10 mouse cellular contexts compared by ENCODE assay signal in genomic region chr4:43927826-43928225, GRCm38 (mm10). TPM values are rescaled to one million over a fixed set of nuclear protein-coding genes. Genes with fewer than 3 reads are reported as not detected.
DNase-seq lines count a peak whose midpoint lies in the region; ATAC-seq and TF ChIP-seq lines count a peak whose summit lies in the region.
"Had no signal": no experiment of that assay in that cellular context is flagged by ENCODE, and none has a peak within 500 bp of the region (broad histone marks: within the 10 kb centered on the region; RNA-seq: fewer than 3 reads in every experiment).

No protein-coding gene starts in this region.

- WGBS in lung, adult 2 months = 95% methylated on average over 3 of the region's 3 CpGs
- 92% methylated on average over 3 of the region's 3 CpGs for WGBS in stomach, postnatal 0 days

- peak; percentile 47 for ATAC-seq in granulocyte monocyte progenitor cell, adult 5-6 weeks (replicated peaks; ENCODE audit: poor library complexity, severe bottlenecking)
- ATAC-seq in stomach, postnatal 0 days (ENCODE audit: low FRiP score, low TSS enrichment) = no peak

- H3K27ac ChIP-seq in stomach, postnatal 0 days (replicated peaks) = no peak overlapping the region
- H3K27ac ChIP-seq: macrophage had no signal

- DNase-seq in adrenal gland, postnatal 36 days = peak; percentile 20 to 35
- DNase-seq in adrenal gland, adult 18-20 months (ENCODE audit: low spot score in 2 of 2) = no peak
- no peak for DNase-seq in lung, adult 2 months
- DNase-seq in lung, postnatal 25 days (ENCODE audit: low spot score) = no peak
- peak; percentile 47 for DNase-seq in stomach, postnatal 0 days (ENCODE audit: low spot score)
- DNase-seq in urinary bladder, adult 2 months (ENCODE audit: low spot score) = no peak
- DNase-seq in left cerebral cortex, adult 8-10 months (ENCODE audit: low spot score in 2 of 2) = no peak

- H3K4me2 ChIP-seq in stomach, postnatal 0 days (replicated peaks; ENCODE audit: low read depth) = no peak overlapping the region

- no peak for TF ChIP-seq POLR2A in lung, adult 2 months (IDR thresholded peaks at IDR 0.05; ENCODE audit: borderline replicate concordance, extremely low read depth, low read depth, low read length)

- TF ChIP-seq EP300 in stomach, postnatal 0 days (optimal IDR thresholded peaks at IDR 0.05) = no peak

- peaks cover 4% of the 10 kb centered on the region; the same call in 1 of the 2 replicates for H3K36me3 ChIP-seq in stomach, postnatal 0 days (ENCODE audit: control insufficient read depth, insufficient read depth, low read length)

- no peak overlapping the region for H3K9ac ChIP-seq in stomach, postnatal 0 days (ENCODE audit: low read length)

- TF ChIP-seq CTCF in lung, adult 2 months (IDR thresholded peaks at IDR 0.05; ENCODE audit: insufficient read depth, low read length) = 0 out of 2 replicates have a peak, but pooled peaks have one; percentile 9
- peak; percentile 68 for TF ChIP-seq CTCF in stomach, postnatal 0 days (IDR thresholded peaks at IDR 0.05; ENCODE audit: low read depth)

- no peaks in the 10 kb centered on the region for H3K9me3 ChIP-seq in stomach, postnatal 0 days (ENCODE audit: control insufficient read depth, low read length)

- no peak overlapping the region for H3K4me3 ChIP-seq in lung, adult 2 months (replicated peaks; ENCODE audit: extremely low read depth, low read depth, low read length)
- H3K4me3 ChIP-seq in stomach, postnatal 0 days (ENCODE audit: low read depth, low read length) = no peak overlapping the region

- no peaks in the 10 kb centered on the region for H3K27me3 ChIP-seq in stomach, postnatal 0 days (ENCODE audit: control insufficient read depth, insufficient read depth, low read length)

- H3K4me1 ChIP-seq in lung, adult 2 months (ENCODE audit: control insufficient read depth, insufficient read depth, low read length) = no peaks in the 10 kb centered on the region
- no peaks in the 10 kb centered on the region for H3K4me1 ChIP-seq in stomach, postnatal 0 days (replicated peaks; ENCODE audit: control insufficient read depth, insufficient read depth)

RNA-seq across cellular contexts. Expression of gene Glipr2, which starts 29.4 kb away (rescaled TPM):
- 1 to 10 TPM; 3.7 to 5.3 TPM for total RNA-seq in adrenal gland, postnatal 36 days (2021)
- total RNA-seq in adrenal gland, adult 18-20 months (2021) = 1 to 10 TPM; 3.5 to 6.4 TPM
- 14.3 and 18.1 TPM in 2 replicates for polyA plus RNA-seq in lung, adult 2 months (2012; rRNA removed)
- 8.2 and 12.7 TPM in 2 replicates for total RNA-seq in granulocyte monocyte progenitor cell, adult 5-6 weeks (2014; fragmentation: Nextera tagmentation)
- 16.4 and 20.8 TPM in 2 replicates for total RNA-seq in granulocyte monocyte progenitor cell, adult 5-6 weeks (2017)
- 43.4 and 46.4 TPM in 2 replicates for polyA plus RNA-seq in stomach, postnatal 0 days (2015; fragmentation: Nextera tagmentation; extraction: Ambion mirVana)
- 24.2 and 24.7 TPM in 2 replicates for polyA plus RNA-seq in urinary bladder, adult 2 months (2012; rRNA removed)
- total RNA-seq in left cerebral cortex, adult 8-10 months (2022) = 1 to 10 TPM; 3.0 to 4.9 (median 3.3) TPM

RNA-seq across cellular contexts. Expression of gene Reck, which starts 52.5 kb away (rescaled TPM):
- 10 to 100 TPM; 20.6 to 22.0 TPM for total RNA-seq in adrenal gland, postnatal 36 days (2021)
- 10 to 100 TPM; 17.4 to 22.0 TPM for total RNA-seq in adrenal gland, adult 18-20 months (2021)
- polyA plus RNA-seq in lung, adult 2 months (2012; rRNA removed) = 39.4 and 43.8 TPM in 2 replicates
- total RNA-seq in granulocyte monocyte progenitor cell, adult 5-6 weeks (2014; fragmentation: Nextera tagmentation) = 1.3 and 5.5 TPM in 2 replicates
- 0.22 and 1.4 TPM in 2 replicates for total RNA-seq in granulocyte monocyte progenitor cell, adult 5-6 weeks (2017)
- 10.2 and 11.3 TPM in 2 replicates for polyA plus RNA-seq in stomach, postnatal 0 days (2015; fragmentation: Nextera tagmentation; extraction: Ambion mirVana)
- polyA plus RNA-seq in urinary bladder, adult 2 months (2012; rRNA removed) = 25.8 and 26.0 TPM in 2 replicates
- total RNA-seq in left cerebral cortex, adult 8-10 months (2022) = 1 to 10 TPM; 8.1 to 8.8 (median 8.3) TPM

RNA-seq across cellular contexts. Expression of gene Ccin, which starts 55.5 kb away (rescaled TPM):
- total RNA-seq in adrenal gland, postnatal 36 days (2021) = not detected
- total RNA-seq in adrenal gland, adult 18-20 months (2021) = not detected
- polyA plus RNA-seq in lung, adult 2 months (2012; rRNA removed) = 0.07 and 0.14 TPM in 2 replicates
- not detected in 2 replicates for total RNA-seq in granulocyte monocyte progenitor cell, adult 5-6 weeks (2014; fragmentation: Nextera tagmentation)
- total RNA-seq in granulocyte monocyte progenitor cell, adult 5-6 weeks (2017) = 0.09 TPM in 1 of 2 replicates, not detected in the other
- not detected in 2 replicates for polyA plus RNA-seq in stomach, postnatal 0 days (2015; fragmentation: Nextera tagmentation; extraction: Ambion mirVana)
- polyA plus RNA-seq in urinary bladder, adult 2 months (2012; rRNA removed) = 0.04 and 0.07 TPM in 2 replicates
- total RNA-seq in left cerebral cortex, adult 8-10 months (2022) = not detected
- total RNA-seq: heart, adult 18-20 months had no signal
- polyA plus RNA-seq: macrophage had no signal

Comparison
In these comparisons a context has a peak if more than half of its experiments do, and no peak if none do; other contexts are left out.
1. DNase-seq: peak in adrenal gland, postnatal 36 days (2 of 2) and stomach, postnatal 0 days (single experiment); none in adrenal gland, adult 18-20 months (0 of 2), lung, adult 2 months (single experiment), lung, postnatal 25 days (single experiment), urinary bladder, adult 2 months (single experiment) and left cerebral cortex, adult 8-10 months (0 of 2).